Mouse (Mus musculus) E14TG2a.4 (cell line): ENCODE data around the gene Psmb10.

ENCODE experiments used
- CTCF ChIP-seq: conservative IDR thresholded peaks from 2 replicates; pipeline ENCODE4 v1.5.1; 2014; ENCODE audit warnings: low read length
- NANOG ChIP-seq: IDR thresholded peaks from 2 replicates; pipeline ENCODE4 v1.6.1; 2014; ENCODE audit warnings: borderline replicate concordance, low read length, mixed read lengths
- POU5F1 ChIP-seq: IDR thresholded peaks from 2 replicates; pipeline ENCODE4 v1.6.1; 2014; ENCODE audit warnings: low read length, borderline replicate concordance

DNA sequence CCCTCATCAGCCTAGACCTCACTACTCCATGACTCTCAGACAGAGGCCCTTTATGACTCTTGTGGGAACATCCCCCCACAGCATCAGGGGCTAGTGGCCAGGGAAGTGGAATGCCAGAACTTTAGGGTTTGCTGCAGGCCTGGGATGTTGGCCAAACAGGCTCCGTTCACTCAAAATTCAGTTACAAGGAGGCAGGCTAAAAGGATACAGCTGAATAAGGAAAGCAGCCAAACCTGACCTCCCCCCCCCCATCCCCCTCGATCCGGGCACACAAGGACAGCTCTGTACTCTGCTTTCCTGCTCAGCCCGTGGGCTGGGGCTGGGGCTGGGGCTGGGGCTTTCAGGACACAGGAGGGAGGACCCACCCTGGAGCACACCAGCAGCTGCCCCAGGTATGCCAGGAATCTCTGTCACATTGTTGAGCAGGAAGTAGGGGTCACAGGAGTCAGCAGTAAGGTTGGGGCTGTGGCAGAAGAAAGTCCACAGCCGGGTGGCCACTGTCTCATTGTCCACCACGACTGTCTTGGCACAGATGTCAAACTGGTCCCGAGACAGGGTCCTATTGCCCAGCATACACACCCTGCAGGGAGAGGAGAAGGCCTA, 12.9 kb upstream of the Psmb10 start:
- TF ChIP-seq CTCF (no peak), POU5F1 (no peak), NANOG (no peak)
